Comparison of ENCODE assay signal across 21 mouse cellular contexts in the genomic region with DNA sequence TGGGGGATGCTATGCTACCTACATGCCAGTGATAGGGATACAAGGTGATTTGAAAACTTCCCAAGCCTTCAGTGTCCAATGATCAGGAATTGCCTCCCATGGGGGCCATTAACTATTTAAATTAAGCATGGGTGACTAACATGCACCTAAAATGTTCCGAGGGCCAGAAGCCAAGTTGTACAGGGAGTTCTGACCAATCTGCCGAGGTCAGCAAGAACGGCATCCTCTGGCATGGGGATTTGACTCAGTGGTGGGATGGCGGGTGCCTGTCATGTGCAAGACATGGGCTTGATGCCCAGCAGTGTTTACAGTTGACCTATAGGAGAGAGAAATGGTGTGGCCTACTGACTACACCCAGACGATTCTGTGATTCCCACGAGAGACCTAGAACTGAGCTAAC.
A peak's percentile ranks its signal among the peaks of the same experiment; 100 is the strongest.
DNase-seq lines count a peak whose midpoint lies in the region; TF ChIP-seq lines count a peak whose summit lies in the region.
"Had no signal": no experiment of that assay in that cellular context is flagged by ENCODE, and none has a peak within 500 bp of the region (broad histone marks: within the 10 kb centered on the region; RNA-seq: fewer than 3 reads in every experiment).

No protein-coding gene starts in this region.

- dilution Hi-C loops in CH12.LX (cut with MboI; ENCODE audit: extremely low pct_ligation_motif_present, extremely low pct_unique_long_range_greater_than_20kb, low sequenced_read_pairs) = loop anchor here (25.0 kb wide), 1 partner anchor 112 kb away; a partner anchor contains a TSS

- peaks cover 7 to 31% of the 10 kb centered on the region in 2 experiments for H3K36me3 ChIP-seq in CH12.LX (replicated peaks in 1 of 2; ENCODE audit: control insufficient read depth in 1 of 2, insufficient read depth in 1 of 2, low read length in 1 of 2)
- no peaks in the 10 kb centered on the region for H3K36me3 ChIP-seq in ES-E14 (ENCODE audit: control insufficient read depth, insufficient read depth, low read length, poor library complexity, severe bottlenecking)
- H3K36me3 ChIP-seq: forebrain, embryonic 10.5 days; forebrain, embryonic 12.5 days had no signal

- H3K9ac ChIP-seq in CH12.LX (ENCODE audit: insufficient read depth, low read depth) (no peak overlapping the region), ES-E14 (ENCODE audit: insufficient read depth, low read depth, low read length, poor library complexity, severe bottlenecking) (no peak overlapping the region)
- H3K9ac ChIP-seq: embryonic facial prominence, embryonic 13.5 days; embryonic facial prominence, embryonic 15.5 days; forebrain, embryonic 12.5 days had no signal

- no peaks in the 10 kb centered on the region for H3K9me3 ChIP-seq in CH12.LX (replicated peaks; ENCODE audit: low read length)
- no peaks in the 10 kb centered on the region for H3K9me3 ChIP-seq in ES-E14 (ENCODE audit: control insufficient read depth, insufficient read depth, low read depth, low read length)
- H3K9me3 ChIP-seq: embryonic facial prominence, embryonic 13.5 days; embryonic facial prominence, embryonic 15.5 days; forebrain, embryonic 10.5 days; forebrain, embryonic 12.5 days had no signal

- no peak overlapping the region for H3K27ac ChIP-seq in CH12.LX (ENCODE audit: insufficient read depth, low read depth)
- no peak overlapping the region for H3K27ac ChIP-seq in ES-E14 (ENCODE audit: insufficient read depth, low read depth, low read length, poor library complexity, severe bottlenecking)
- H3K27ac ChIP-seq: embryonic facial prominence, embryonic 13.5 days; embryonic facial prominence, embryonic 15.5 days; forebrain, embryonic 10.5 days; forebrain, embryonic 12.5 days had no signal

- TF ChIP-seq POLR2A in CH12.LX (IDR thresholded peaks at IDR 0.05; ENCODE audit: low read depth, low read length) = no peak

- in situ Hi-C loops in CH12.LX (cut with MboI; ENCODE audit: low pct_ligation_motif_present, low pct_unique_long_range_greater_than_20kb, low sequenced_read_pairs) = no loop called here
- in situ Hi-C loops in ES-E14 (cut with MboI; ENCODE audit: low sequenced_read_pairs in 2 of 2, unreplicated experiment in 2 of 2) = no loop called here

- H3K79me2 ChIP-seq in CH12.LX (replicated peaks; ENCODE audit: control insufficient read depth, extremely low read depth, insufficient read depth, poor library complexity, severe bottlenecking) = no peaks in the 10 kb centered on the region

- H3K27me3 ChIP-seq in CH12.LX (replicated peaks) = no peaks in the 10 kb centered on the region
- H3K27me3 ChIP-seq: embryonic facial prominence, embryonic 13.5 days; embryonic facial prominence, embryonic 15.5 days; forebrain, embryonic 12.5 days; Patski had no signal

- H3K4me1 ChIP-seq in CH12.LX (ENCODE audit: control insufficient read depth in 1 of 2, insufficient read depth in 2 of 2) = peaks cover 11 to 38% of the 10 kb centered on the region in 2 experiments
- no peaks in the 10 kb centered on the region for H3K4me1 ChIP-seq in ES-E14 (ENCODE audit: control insufficient read depth in 2 of 2, insufficient read depth in 2 of 2, low read length in 2 of 2, poor library complexity in 1 of 2)
- H3K4me1 ChIP-seq: embryonic facial prominence, embryonic 13.5 days; embryonic facial prominence, embryonic 15.5 days; forebrain, embryonic 10.5 days; forebrain, embryonic 12.5 days had no signal

- H3K4me2 ChIP-seq in CH12.LX (ENCODE audit: insufficient read depth, low read depth, poor library complexity, severe bottlenecking) = no peak overlapping the region
- H3K4me2 ChIP-seq: embryonic facial prominence, embryonic 13.5 days; embryonic facial prominence, embryonic 15.5 days; forebrain, embryonic 12.5 days had no signal

- TF ChIP-seq EP300 in CH12.LX (IDR thresholded peaks at IDR 0.05; ENCODE audit: low read length) = no peak

- DNase-seq in CH12.LX (ENCODE audit: extremely low read depth) (no peak), ES-E14 (ENCODE audit: low read depth, low spot score) (no peak)
- DNase-seq in brain, adult 2 months (ENCODE audit: low read depth, low spot score) = peak; percentile 13
- no peak for DNase-seq in ovary, postnatal 10 days (ENCODE audit: low spot score)
- DNase-seq in spleen, postnatal 10 days (ENCODE audit: low spot score in 2 of 2) = no peak
- DNase-seq: adrenal gland, adult 8-10 months; adrenal gland, postnatal 14 days; adrenal gland, postnatal 36 days; cerebellum, adult 11 months; cerebellum, adult 18-20 months; cerebellum, adult 8-10 months; cerebellum, adult 9-11 months; cerebellum, postnatal 14 days; cerebellum, postnatal 36 days; embryo, embryonic 11 days had no signal

- no peak for TF ChIP-seq CTCF in CH12.LX (conservative IDR thresholded peaks at IDR 0.05 in 1 of 2, IDR thresholded peaks at IDR 0.05 in 1 of 2; ENCODE audit: low read depth in 2 of 2, low read length in 2 of 2)

- no peak for TF ChIP-seq RAD21 in CH12.LX (IDR thresholded peaks at IDR 0.05; ENCODE audit: low read depth, low read length)

- H3K4me3 ChIP-seq in CH12.LX (replicated peaks in 1 of 3; ENCODE audit: low read depth in 2 of 3, low read length in 2 of 3, poor library complexity in 1 of 3) = no peak overlapping the region
- no peak overlapping the region for H3K4me3 ChIP-seq in ES-E14 (ENCODE audit: insufficient read depth in 1 of 2, low read depth in 1 of 2, low read length in 2 of 2, poor library complexity in 1 of 2, severe bottlenecking in 1 of 2)
- H3K4me3 ChIP-seq: embryonic facial prominence, embryonic 13.5 days; embryonic facial prominence, embryonic 15.5 days; erythroblast, embryonic 14.5 days; forebrain, embryonic 10.5 days; forebrain, embryonic 12.5 days had no signal

TF ChIP-seq in CH12.LX, 34 proteins besides CTCF, POLR2A, EP300 and RAD21:
- no peak for TF ChIP-seq HCFC1 (IDR thresholded peaks at IDR 0.05; ENCODE audit: low read depth, low read length)
- TF ChIP-seq MAFK (IDR thresholded peaks at IDR 0.05; ENCODE audit: insufficient replicate concordance, low read length) = peak; percentile 58; the same call in 1 of the 2 replicates

TF ChIP-seq in ES-E14, 5 proteins besides CTCF, POLR2A, EP300 and RAD21:
- TF ChIP-seq ZC3H11A (IDR thresholded peaks at IDR 0.05; ENCODE audit: borderline replicate concordance, low read depth, low read length) (no peak), CHD2 (IDR thresholded peaks at IDR 0.05; ENCODE audit: low read depth, low read length) (no peak), MAFK (IDR thresholded peaks at IDR 0.05; ENCODE audit: insufficient read depth, low read depth, low read length) (peak; percentile 82), HCFC1 (IDR thresholded peaks at IDR 0.05; ENCODE audit: borderline replicate concordance, insufficient read depth, low read length) (no peak), ZNF384 (IDR thresholded peaks at IDR 0.05; ENCODE audit: low read depth, low read length) (no peak)
